Mouse (Mus musculus) midbrain, postnatal 0 days (tissue): ENCODE measurements around the gene Crocc2. TPM values are rescaled to one million over a fixed set of nuclear protein-coding genes. Genes with fewer than 3 reads are reported as not detected.
A peak's percentile ranks its signal among the peaks of the same experiment; 100 is the strongest.

Experiments used
- ATAC-seq: fragments of 200-750 bp; cut with Nextera tagmentation; 2 replicates; pipeline ENCODE4 v1.8.0; 2017; ENCODE audit warnings: moderate number of reproducible peaks, mild to moderate bottlenecking, moderate TSS enrichment, moderate library complexity; ENCODE audit not compliant: low FRiP score
- DNase-seq: peaks from one replicate; pipeline ENCODE4 v3.0.0-alpha.2; 2015; ENCODE audit warnings: low spot score
- H3K27ac ChIP-seq: fragments of 300-500 bp; sonication (generic); 2 replicates; pipeline ENCODE4 v1.5.1; 2014; ENCODE audit warnings: low read depth, mild to moderate bottlenecking, low read length, mixed read lengths
- H3K27me3 ChIP-seq: fragments of 300-500 bp; sonication (generic); 2 replicates; pipeline ENCODE4 v1.6.1; 2014; ENCODE audit warnings: low read length, control low read depth, mixed read lengths; ENCODE audit not compliant: insufficient read depth
- H3K36me3 ChIP-seq: fragments of 300-500 bp; sonication (generic); 2 replicates; pipeline ENCODE4 v1.6.1; 2014; ENCODE audit warnings: low read length, control low read depth, mixed read lengths; ENCODE audit not compliant: insufficient read depth
- H3K4me1 ChIP-seq: fragments of 300-500 bp; sonication (generic); 2 replicates; pipeline ENCODE4 v1.6.1; 2014; ENCODE audit warnings: mild to moderate bottlenecking, control low read depth, antibody characterized with exemption, low read length, mixed read lengths; ENCODE audit not compliant: insufficient read depth
- H3K4me2 ChIP-seq: fragments of 300-500 bp; sonication (generic); 2 replicates; pipeline ENCODE4 v1.6.1; 2014; ENCODE audit warnings: low read depth, mild to moderate bottlenecking, low read length, mixed read lengths; ENCODE audit not compliant: poor library complexity, severe bottlenecking
- H3K4me3 ChIP-seq: fragments of 300-500 bp; sonication (generic); 2 replicates; pipeline ENCODE4 v1.5.1; 2014; ENCODE audit warnings: low read depth, mild to moderate bottlenecking, low read length, moderate library complexity
- H3K9ac ChIP-seq: fragments of 300-500 bp; sonication (generic); replicated peaks from 2 replicates; pipeline ENCODE4 v1.6.1; 2014; ENCODE audit warnings: mild to moderate bottlenecking, low read length, moderate library complexity, mixed read lengths; ENCODE audit not compliant: poor library complexity, severe bottlenecking
- H3K9me3 ChIP-seq: fragments of 300-500 bp; sonication (generic); 2 replicates; pipeline ENCODE4 v1.6.1; 2016; ENCODE audit warnings: low read length, control low read depth
- CTCF ChIP-seq: IDR thresholded peaks from 2 replicates; pipeline ENCODE4 v1.5.1; 2016; ENCODE audit warnings: antibody characterized with exemption, mild to moderate bottlenecking
- WGBS: fragments of 180-500 bp; shearing (Covaris S2); extraction: QIAGEN DNeasy Blood & Tissue Kit; methylation state at CpG from one replicate; pipeline ENCODE4 v1.1.7; 2014; 5-methylcytosine and 5-hydroxymethylcytosine counted together
- polyA plus RNA-seq: library from polyadenylated mRNA; unstranded; fragments of >200 nt; fragmentation: Nextera tagmentation; extraction: Ambion mirVana; gene quantifications from 2 replicates; pipeline ENCODE4 v1.2.1, GENCODE M21; 2015
- total RNA-seq: library from RNA; depleted of rRNA; stranded (reverse); fragments of >200 nt; gene quantifications from 2 replicates; pipeline ENCODE4 v1.2.3, GENCODE M21; 2014

Gene Crocc2
- total and polyA plus RNA-seq, 2 experiments from 2014 or later = 0.84 to 1.4 TPM

GRCm38 (mm10) chr1:93142871-93143270 is 25.7 kb upstream of the Crocc2 start:
- no peak for TF ChIP-seq CTCF
- Histone ChIP-seq H3K27ac (no peak overlapping the region), H3K27me3 (no peaks in the 10 kb centered on the region), H3K4me2 (no peak overlapping the region), H3K36me3 (no peaks in the 10 kb centered on the region), H3K9me3 (no peaks in the 10 kb centered on the region), H3K4me1 (no peaks in the 10 kb centered on the region), H3K4me3 (no peak overlapping the region), H3K9ac (no peak overlapping the region)
- ATAC-seq (no peak), DNase-seq (no peak)
- WGBS = 92% methylated on average over 1 of the region's 1 CpGs

GRCm38 (mm10) chr1:93144176-93144575 is 24.3 kb upstream of the Crocc2 start:
- Histone ChIP-seq H3K4me1 (no peaks in the 10 kb centered on the region), H3K9me3 (no peaks in the 10 kb centered on the region), H3K4me3 (no peak overlapping the region), H3K9ac (no peak overlapping the region), H3K36me3 (no peaks in the 10 kb centered on the region), H3K4me2 (no peak overlapping the region), H3K27ac (no peak overlapping the region), H3K27me3 (no peaks in the 10 kb centered on the region)
- no peak for ATAC-seq
- TF ChIP-seq CTCF = no peak
- DNase-seq = peak; percentile 46
- 79% methylated on average over 9 of the region's 9 CpGs for WGBS

- Histone ChIP-seq H3K36me3 (no peaks in the 10 kb centered on the region), H3K4me1 (no peaks in the 10 kb centered on the region), H3K27me3 (no peaks in the 10 kb centered on the region), H3K9me3 (no peaks in the 10 kb centered on the region), H3K4me2 (no peak overlapping the region), H3K4me3 (no peak overlapping the region), H3K9ac (no peak overlapping the region), H3K27ac (no peak overlapping the region)
- ATAC-seq = no peak
- 75% methylated on average over 2 of the region's 2 CpGs for WGBS
- no peak for TF ChIP-seq CTCF
- no peak for DNase-seq
Measured at GRCm38 (mm10) chr1:93150907-93151661, 17.4 kb upstream of the Crocc2 start.

GRCm38 (mm10) chr1:93157566-93157965 is 11.0 kb upstream of the Crocc2 start:
- Histone ChIP-seq H3K4me1 (no peaks in the 10 kb centered on the region), H3K9me3 (no peaks in the 10 kb centered on the region), H3K4me3 (no peak overlapping the region), H3K27me3 (no peaks in the 10 kb centered on the region), H3K27ac (no peak overlapping the region), H3K36me3 (no peaks in the 10 kb centered on the region), H3K4me2 (no peak overlapping the region), H3K9ac (no peak overlapping the region)
- ATAC-seq (no peak), DNase-seq (no peak)
- no peak for TF ChIP-seq CTCF
- WGBS = 86% methylated on average over 4 of the region's 4 CpGs

GRCm38 (mm10) chr1:93158916-93159315 is 9.6 kb upstream of the Crocc2 start:
- no peaks in the 10 kb centered on the region for H3K36me3 ChIP-seq
- TF ChIP-seq CTCF = no peak
- H3K4me2 ChIP-seq = no peak overlapping the region
- no peaks in the 10 kb centered on the region for H3K4me1 ChIP-seq
- H3K9ac ChIP-seq = no peak overlapping the region
- 83% methylated on average over 8 of the region's 8 CpGs for WGBS
- H3K9me3 ChIP-seq = no peaks in the 10 kb centered on the region
- DNase-seq (no peak), ATAC-seq (no peak)
- H3K27me3 ChIP-seq = no peaks in the 10 kb centered on the region
- no peak overlapping the region for H3K27ac ChIP-seq
- H3K4me3 ChIP-seq = no peak overlapping the region

GRCm38 (mm10) chr1:93159566-93160500 is 8.7 kb upstream of the Crocc2 start:
- Histone ChIP-seq H3K27ac (no peak overlapping the region), H3K27me3 (no peaks in the 10 kb centered on the region), H3K4me1 (no peaks in the 10 kb centered on the region), H3K9me3 (no peaks in the 10 kb centered on the region), H3K36me3 (no peaks in the 10 kb centered on the region), H3K4me3 (no peak overlapping the region), H3K9ac (no peak overlapping the region), H3K4me2 (no peak overlapping the region)
- no peak for TF ChIP-seq CTCF
- 86% methylated on average over 21 of the region's 21 CpGs for WGBS
- DNase-seq (no peak), ATAC-seq (no peak)
